Mouse (Mus musculus) lung, embryonic 16.5 days (tissue): ENCODE results near the gene Kcnip1. TPM values are rescaled to one million over a fixed set of nuclear protein-coding genes. Genes with fewer than 3 reads are reported as not detected.

Experiments used
- ATAC-seq: fragments of 200-750 bp; cut with Nextera tagmentation; 2 replicates; pipeline ENCODE4 v1.8.0; 2017; ENCODE audit warnings: low read depth, mild to moderate bottlenecking, moderate library complexity
- H3K27ac ChIP-seq: fragments of 300-500 bp; sonication (generic); 2 replicates; pipeline ENCODE4 v1.5.1; 2014; ENCODE audit warnings: mild to moderate bottlenecking, control low read depth, low read length
- H3K27me3 ChIP-seq: fragments of 300-500 bp; sonication (generic); 2 replicates; pipeline ENCODE4 v1.6.1; 2014; ENCODE audit warnings: low read depth, low read length, mixed read lengths; ENCODE audit not compliant: control insufficient read depth, insufficient read depth
- H3K36me3 ChIP-seq: fragments of 300-500 bp; sonication (generic); 2 replicates; pipeline ENCODE4 v1.6.1; 2014; ENCODE audit warnings: low read length; ENCODE audit not compliant: control insufficient read depth, insufficient read depth
- H3K4me1 ChIP-seq: fragments of 300-500 bp; sonication (generic); replicated peaks from 2 replicates; pipeline ENCODE4 v1.6.1; 2014; ENCODE audit warnings: low read length, mixed read lengths; ENCODE audit not compliant: control insufficient read depth, insufficient read depth
- H3K4me2 ChIP-seq: fragments of 300-500 bp; sonication (generic); 2 replicates; pipeline ENCODE4 v1.6.1; 2014; ENCODE audit warnings: low read depth, low read length, control low read depth
- H3K4me3 ChIP-seq: fragments of 300-500 bp; sonication (generic); 2 replicates; pipeline ENCODE4 v1.5.1; 2014; ENCODE audit warnings: mild to moderate bottlenecking, low read length, control low read depth
- H3K9ac ChIP-seq: fragments of 300-500 bp; sonication (generic); 2 replicates; pipeline ENCODE4 v1.6.1; 2014; ENCODE audit warnings: low read length, control low read depth
- H3K9me3 ChIP-seq: fragments of 300-500 bp; sonication (generic); 2 replicates; pipeline ENCODE4 v1.6.1; 2016; ENCODE audit warnings: low read length; ENCODE audit not compliant: control insufficient read depth
- WGBS: fragments of 180-500 bp; shearing (Covaris S2); extraction: QIAGEN DNeasy Blood & Tissue Kit; methylation state at CpG from one replicate; pipeline ENCODE4 v1.1.7; 2014; 5-methylcytosine and 5-hydroxymethylcytosine counted together
- polyA plus RNA-seq: library from polyadenylated mRNA; unstranded; fragments of >200 nt; fragmentation: Nextera tagmentation; extraction: Ambion mirVana; gene quantifications from 2 replicates; pipeline ENCODE4 v1.2.1, GENCODE M21; 2015

Kcnip1 gene
- polyA plus RNA-seq, 1 experiment from 2014 or later, result 0.68 TPM

GRCm38 (mm10) chr11:33998244-33998643, 5.3 kb upstream of the Kcnip1 start:
- Histone ChIP-seq H3K36me3 (no peaks in the 10 kb centered on the region), H3K27ac (no peak overlapping the region), H3K9ac (no peak overlapping the region), H3K9me3 (no peaks in the 10 kb centered on the region), H3K4me3 (no peak overlapping the region), H3K27me3 (0 out of 2 replicates have a peak, but pooled peaks cover 4% of the 10 kb centered on the region), H3K4me2 (no peak overlapping the region), H3K4me1 (no peaks in the 10 kb centered on the region)
- no peak for ATAC-seq
- whole genome bisulfite sequencing, result 59% methylated on average over 10 of the region's 10 CpGs

DNA sequence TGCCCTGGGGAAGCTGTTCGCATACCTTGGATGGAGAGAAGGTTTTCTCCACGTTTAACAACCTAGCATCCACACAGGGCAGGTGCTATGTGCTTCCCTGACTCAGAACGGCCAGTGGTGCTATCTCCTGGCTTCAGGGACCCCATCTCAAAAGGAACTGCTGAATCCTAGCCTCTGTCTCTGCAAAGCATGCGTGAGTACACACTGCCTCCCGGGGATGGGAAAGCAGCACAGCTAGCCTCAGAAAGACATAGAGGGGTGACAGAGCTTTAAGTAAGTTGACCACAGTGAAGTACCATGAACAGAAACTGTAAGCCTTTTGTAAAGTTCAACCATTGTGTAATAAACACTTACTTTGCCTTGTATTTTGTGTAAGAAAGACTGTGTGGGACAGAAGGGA, 544 bp upstream of the Kcnip1 start:
- ATAC-seq, result no peak
- 51% methylated on average over 5 of the region's 5 CpGs for WGBS
- Histone ChIP-seq H3K9ac (no peak overlapping the region), H3K36me3 (no peaks in the 10 kb centered on the region), H3K27ac (no peak overlapping the region), H3K9me3 (no peaks in the 10 kb centered on the region), H3K27me3 (0 out of 2 replicates have a peak, but pooled peaks cover 4% of the 10 kb centered on the region), H3K4me3 (no peak overlapping the region), H3K4me2 (no peak overlapping the region), H3K4me1 (peaks cover 4% of the 10 kb centered on the region; the same call in 1 of the 2 replicates)

DNA sequence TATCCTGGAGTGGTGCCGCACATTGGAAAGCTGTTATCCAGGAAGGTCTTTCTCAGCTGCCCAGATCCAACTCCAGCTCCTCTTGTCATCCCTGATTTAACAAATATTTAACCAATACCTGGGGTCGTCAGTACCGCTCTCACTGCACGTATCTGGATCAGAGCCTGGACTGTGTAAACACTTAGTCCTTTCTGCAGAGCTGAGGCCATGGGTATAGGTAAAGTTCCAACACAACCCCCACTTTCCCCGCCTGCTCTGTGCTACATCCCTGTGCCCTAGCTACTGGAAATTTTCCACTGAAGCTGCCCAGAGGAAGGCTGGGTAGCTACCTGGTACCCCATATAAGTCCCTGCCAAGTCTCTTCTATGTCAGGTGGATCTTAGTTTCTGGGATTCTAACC, 3.0 kb downstream of the Kcnip1 start:
- no peak overlapping the region for H3K27ac ChIP-seq
- H3K4me2 ChIP-seq, result no peak overlapping the region
- no peaks in the 10 kb centered on the region for H3K36me3 ChIP-seq
- ATAC-seq, result peak; percentile 75
- H3K4me1 ChIP-seq, result peaks cover 4% of the 10 kb centered on the region; the same call in 1 of the 2 replicates
- H3K27me3 ChIP-seq, result 0 out of 2 replicates have a peak, but pooled peaks cover 4% of the 10 kb centered on the region
- H3K4me3 ChIP-seq, result no peak overlapping the region
- WGBS, result 39% methylated on average over 5 of the region's 5 CpGs
- no peaks in the 10 kb centered on the region for H3K9me3 ChIP-seq
- no peak overlapping the region for H3K9ac ChIP-seq

GRCm38 (mm10) chr11:33986525-33986924, 6.4 kb downstream of the Kcnip1 start:
- 67% methylated on average over 2 of the region's 2 CpGs for WGBS
- no peak overlapping the region for H3K9ac ChIP-seq
- no peaks in the 10 kb centered on the region for H3K9me3 ChIP-seq
- no peak for ATAC-seq
- no peaks in the 10 kb centered on the region for H3K4me1 ChIP-seq
- H3K27ac ChIP-seq, result no peak overlapping the region
- H3K36me3 ChIP-seq, result no peaks in the 10 kb centered on the region
- no peak overlapping the region for H3K4me3 ChIP-seq
- H3K27me3 ChIP-seq, result no peaks in the 10 kb centered on the region
- H3K4me2 ChIP-seq, result no peak overlapping the region

- 69% methylated on average over 4 of the region's 4 CpGs for WGBS
- no peaks in the 10 kb centered on the region for H3K27me3 ChIP-seq
- H3K9me3 ChIP-seq, result no peaks in the 10 kb centered on the region
- H3K4me3 ChIP-seq, result no peak overlapping the region
- no peak overlapping the region for H3K27ac ChIP-seq
- H3K4me1 ChIP-seq, result no peaks in the 10 kb centered on the region
- H3K4me2 ChIP-seq, result no peak overlapping the region
- no peaks in the 10 kb centered on the region for H3K36me3 ChIP-seq
- H3K9ac ChIP-seq, result no peak overlapping the region
- ATAC-seq, result no peak
These were observed 12.8 kb downstream of the Kcnip1 start for GRCm38 (mm10) chr11:33980146-33980545.

GRCm38 (mm10) chr11:33975121-33975520, 17.8 kb downstream of the Kcnip1 start:
- Histone ChIP-seq H3K4me2 (no peak overlapping the region), H3K9ac (no peak overlapping the region), H3K36me3 (no peaks in the 10 kb centered on the region), H3K4me1 (no peaks in the 10 kb centered on the region), H3K27me3 (no peaks in the 10 kb centered on the region), H3K9me3 (no peaks in the 10 kb centered on the region), H3K4me3 (no peak overlapping the region), H3K27ac (no peak overlapping the region)
- WGBS, result 68% methylated on average over 2 of the region's 2 CpGs
- ATAC-seq, result no peak

GRCm38 (mm10) chr11:33974341-33975040, 18.5 kb downstream of the Kcnip1 start:
- 45% methylated on average over 14 of the region's 14 CpGs for WGBS

DNA sequence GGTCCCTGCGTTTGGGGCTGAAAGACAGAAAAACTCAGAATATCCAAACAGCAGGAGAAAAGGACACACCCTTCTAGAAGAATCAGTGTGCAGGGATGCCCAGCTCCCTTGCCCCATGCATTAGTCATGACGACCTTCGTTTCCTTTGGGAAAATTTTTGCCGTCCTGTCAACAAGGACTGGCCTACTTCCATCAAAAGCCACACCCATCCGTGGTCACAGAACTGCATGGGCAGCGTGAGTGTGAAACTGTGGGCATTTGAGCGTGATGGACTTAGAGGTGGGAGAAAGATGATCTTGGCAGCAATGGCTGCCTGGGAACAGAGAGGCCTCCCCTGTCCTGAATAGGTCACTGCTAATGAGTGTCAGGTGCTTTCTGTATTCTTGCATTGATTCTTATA, 20.8 kb downstream of the Kcnip1 start:
- Histone ChIP-seq H3K4me3 (no peak overlapping the region), H3K9me3 (no peaks in the 10 kb centered on the region), H3K36me3 (no peaks in the 10 kb centered on the region), H3K27me3 (no peaks in the 10 kb centered on the region), H3K4me2 (no peak overlapping the region), H3K9ac (no peak overlapping the region), H3K4me1 (no peaks in the 10 kb centered on the region), H3K27ac (no peak overlapping the region)
- ATAC-seq, result no peak
- WGBS, result 76% methylated on average over 7 of the region's 7 CpGs

More at GRCm38 (mm10) chr11:33974341-33975040, 18.5 kb downstream of the Kcnip1 start:
- Histone ChIP-seq H3K4me3 (no peak overlapping the region), H3K4me1 (no peaks in the 10 kb centered on the region), H3K36me3 (no peaks in the 10 kb centered on the region), H3K27ac (no peak overlapping the region), H3K4me2 (no peak overlapping the region), H3K27me3 (no peaks in the 10 kb centered on the region), H3K9me3 (no peaks in the 10 kb centered on the region), H3K9ac (no peak overlapping the region)
- no peak; the same call in 1 of the 2 replicates for ATAC-seq

DNA sequence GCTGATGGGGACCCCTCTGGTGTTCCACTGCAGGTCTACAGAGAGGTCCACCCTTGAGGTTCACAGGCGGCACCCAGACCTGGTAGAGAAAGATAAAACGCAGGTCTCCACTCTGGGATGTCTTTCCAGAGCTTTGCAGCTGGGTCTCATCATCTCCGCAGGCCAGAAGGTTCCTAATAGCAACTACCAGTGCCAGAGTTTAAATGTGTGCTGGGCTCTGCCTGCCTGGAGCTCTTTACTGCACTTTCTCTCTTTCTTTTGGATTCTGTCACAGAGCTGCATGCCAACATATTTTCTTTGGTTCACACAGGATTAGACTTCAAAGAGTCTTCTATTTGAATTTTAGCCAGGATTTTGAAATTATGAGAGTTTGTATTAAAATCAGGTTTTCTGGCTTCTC, 23.8 kb downstream of the Kcnip1 start:
- WGBS, result 61% methylated on average over 3 of the region's 3 CpGs
- peak; percentile 47; the same call in 1 of the 2 replicates for ATAC-seq
- no peak overlapping the region for H3K9ac ChIP-seq
- H3K4me2 ChIP-seq, result no peak overlapping the region
- H3K27me3 ChIP-seq, result no peaks in the 10 kb centered on the region
- H3K4me1 ChIP-seq, result no peaks in the 10 kb centered on the region
- no peak overlapping the region for H3K27ac ChIP-seq
- H3K36me3 ChIP-seq, result no peaks in the 10 kb centered on the region
- no peaks in the 10 kb centered on the region for H3K9me3 ChIP-seq
- no peak overlapping the region for H3K4me3 ChIP-seq
